Mouse (Mus musculus) lung, adult 2 months (tissue): ENCODE measurements around the gene 4931409K22Rik. TPM values are rescaled to one million over a fixed set of nuclear protein-coding genes. Genes with fewer than 3 reads are reported as not detected.

Source experiments
- DNase-seq: peaks from one replicate; pipeline ENCODE4 v3.0.0; 2022
- H3K4me1 ChIP-seq: fragments of 200-500 bp; 2 replicates; pipeline ENCODE4 v1.6.1; 2011; ENCODE audit warnings: low read length; ENCODE audit not compliant: control insufficient read depth, insufficient read depth
- H3K4me3 ChIP-seq: fragments of 200-500 bp; replicated peaks from 2 replicates; pipeline ENCODE3; 2011; ENCODE audit warnings: low read depth, mild to moderate bottlenecking, control low read depth, low read length; ENCODE audit errors: extremely low read depth
- CTCF ChIP-seq: fragments of 200-500 bp; IDR thresholded peaks from 2 replicates; pipeline ENCODE4 v1.5.1; 2011; ENCODE audit warnings: mild to moderate bottlenecking, low read length, control low read depth; ENCODE audit not compliant: insufficient read depth
- POLR2A ChIP-seq: fragments of 200-500 bp; IDR thresholded peaks from 2 replicates; pipeline ENCODE4 v1.6.1; 2011; ENCODE audit warnings: low read depth, mild to moderate bottlenecking, control low read depth, low read length, borderline replicate concordance; ENCODE audit errors: extremely low read depth
- WGBS: fragments of 180-500 bp; shearing (Covaris S2); methylation state at CpG from one replicate; pipeline ENCODE4 v1.1.7; 2018; 5-methylcytosine and 5-hydroxymethylcytosine counted together
- polyA plus RNA-seq: library from polyadenylated mRNA; depleted of rRNA; stranded (reverse); fragments of >200 nt; gene quantifications from 2 replicates; pipeline ENCODE4 v1.2.3, GENCODE M21; 2012

4931409K22Rik gene
- polyA plus RNA-seq, 1 experiment: not detected

- TF ChIP-seq POLR2A (no peak), CTCF (no peak)
- Histone ChIP-seq H3K4me1 (no peaks in the 10 kb centered on the region), H3K4me3 (no peak overlapping the region)
- no peak for DNase-seq
- whole genome bisulfite sequencing: 54% methylated on average over 11 of the region's 11 CpGs
Measured at GRCm38 (mm10) chr5:24533391-24533790, 23.2 kb downstream of the 4931409K22Rik start.

- peak; percentile 91 for DNase-seq
- Histone ChIP-seq H3K4me3 (no peak overlapping the region), H3K4me1 (0 out of 2 replicates have a peak, but pooled peaks cover 2% of the 10 kb centered on the region)
- TF ChIP-seq CTCF: peak; percentile 100
- no peak for TF ChIP-seq POLR2A
- 21% methylated on average over 24 of the region's 24 CpGs for WGBS
Measured at GRCm38 (mm10) chr5:24530042-24530689, 26.4 kb downstream of the 4931409K22Rik start.

GRCm38 (mm10) chr5:24527780-24528179, 28.8 kb downstream of the 4931409K22Rik start:
- 0 out of 2 replicates have a peak, but pooled peaks cover 2% of the 10 kb centered on the region for H3K4me1 ChIP-seq
- TF ChIP-seq CTCF (no peak), POLR2A (no peak)
- WGBS: 19% methylated on average over 6 of the region's 6 CpGs
- H3K4me3 ChIP-seq: no peak overlapping the region
- no peak for DNase-seq

GRCm38 (mm10) chr5:24526889-24527230, 29.7 kb downstream of the 4931409K22Rik start, which contains the start of gene Gbx1:
Gene Gbx1 (minus strand): TSS chr5:24527202.
- 1% methylated on average over 46 of the region's 49 CpGs for WGBS
- Histone ChIP-seq H3K4me1 (0 out of 2 replicates have a peak, but pooled peaks cover 2% of the 10 kb centered on the region), H3K4me3 (no peak within 1 kb of the TSS)
- TF ChIP-seq POLR2A: no peak
- DNase-seq: no peak

- 0 out of 2 replicates have a peak, but pooled peaks cover 2% of the 10 kb centered on the region for H3K4me1 ChIP-seq
- under 1% methylated on average over 77 of the region's 109 CpGs for WGBS
- DNase-seq: no peak
Measured at GRCm38 (mm10) chr5:24526190-24526888, 30.3 kb downstream of the 4931409K22Rik start.

GRCm38 (mm10) chr5:24525360-24526189, 31.0 kb downstream of the 4931409K22Rik start:
- WGBS: 5% methylated on average over 34 of the region's 34 CpGs
- Histone ChIP-seq H3K4me3 (no peak overlapping the region), H3K4me1 (0 out of 2 replicates have a peak, but pooled peaks cover 2% of the 10 kb centered on the region)
- DNase-seq: no peak
- no peak for TF ChIP-seq CTCF
- TF ChIP-seq POLR2A: no peak

More at GRCm38 (mm10) chr5:24526190-24526888, 30.3 kb downstream of the 4931409K22Rik start:
- no peak for TF ChIP-seq POLR2A
- TF ChIP-seq CTCF: no peak
- no peak overlapping the region for H3K4me3 ChIP-seq

- TF ChIP-seq POLR2A: no peak
- no peak for TF ChIP-seq CTCF
- 0 out of 2 replicates have a peak, but pooled peaks cover 2% of the 10 kb centered on the region for H3K4me1 ChIP-seq
- no peak for DNase-seq
- H3K4me3 ChIP-seq: no peak overlapping the region
- 15% methylated on average over 4 of the region's 4 CpGs for WGBS
Measured at GRCm38 (mm10) chr5:24524522-24524921, 32.1 kb downstream of the 4931409K22Rik start.

GRCm38 (mm10) chr5:24523806-24524205, 32.8 kb downstream of the 4931409K22Rik start:
- no peak overlapping the region for H3K4me3 ChIP-seq
- no peak for TF ChIP-seq POLR2A
- WGBS: 57% methylated on average over 8 of the region's 8 CpGs
- DNase-seq: no peak
- H3K4me1 ChIP-seq: 0 out of 2 replicates have a peak, but pooled peaks cover 2% of the 10 kb centered on the region

GRCm38 (mm10) chr5:24521366-24521765, 35.2 kb downstream of the 4931409K22Rik start:
- no peak for TF ChIP-seq CTCF
- TF ChIP-seq POLR2A: no peak
- Histone ChIP-seq H3K4me1 (0 out of 2 replicates have a peak, but pooled peaks cover 2% of the 10 kb centered on the region), H3K4me3 (no peak overlapping the region)
- 50% methylated on average over 8 of the region's 8 CpGs for WGBS
- DNase-seq: no peak
